Mouse (Mus musculus): ENCODE measurements around the gene 9630041A04Rik.

9630041A04Rik gene

DNA sequence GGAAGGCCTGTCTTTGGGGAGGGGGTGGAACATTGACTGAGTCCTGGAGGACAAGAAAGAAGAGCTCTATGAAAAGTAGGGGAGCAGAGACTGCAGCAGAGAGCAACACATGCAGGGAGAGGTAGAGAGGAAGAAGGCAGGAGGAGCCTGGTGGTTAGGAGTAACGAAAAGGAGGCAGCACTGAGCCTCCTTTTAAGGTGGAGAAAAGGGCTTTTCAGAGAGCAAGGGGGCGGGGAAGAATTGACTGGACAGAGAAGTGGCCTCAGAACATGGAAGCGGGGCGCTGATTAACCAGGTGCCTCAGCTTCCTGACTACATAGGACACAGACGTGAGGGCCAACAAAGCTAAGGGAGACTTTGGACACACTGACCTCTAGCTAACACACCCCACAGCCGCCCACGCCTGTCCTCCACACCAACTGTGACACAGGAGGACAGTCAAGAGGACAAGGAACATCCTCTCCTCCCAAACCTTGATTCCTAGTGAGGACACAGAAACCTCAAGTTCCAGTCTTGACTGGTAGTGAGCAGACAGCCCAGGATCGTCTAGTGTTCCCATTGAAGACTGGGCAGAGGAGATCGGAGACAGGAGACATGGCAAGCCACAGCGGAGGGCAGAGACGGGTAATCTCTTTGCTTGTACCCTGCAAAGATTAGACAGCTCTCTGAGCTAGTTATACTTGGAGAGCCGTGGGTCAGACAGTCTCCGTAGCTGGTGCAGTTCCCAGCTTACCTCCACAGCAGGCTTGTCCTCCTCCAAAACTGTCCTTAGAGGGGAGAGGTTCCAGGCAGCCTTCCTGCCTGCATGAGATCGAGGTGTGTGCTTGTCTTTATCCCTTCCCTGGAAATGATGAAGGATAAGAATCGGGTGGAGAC lies at the start of gene 9630041A04Rik:
9630041A04Rik (plus strand) TSS at position 246 of the 876 bp plus-strand sequence.
- in situ Hi-C loops (cut with MseI, MboI): no loop called here

DNA sequence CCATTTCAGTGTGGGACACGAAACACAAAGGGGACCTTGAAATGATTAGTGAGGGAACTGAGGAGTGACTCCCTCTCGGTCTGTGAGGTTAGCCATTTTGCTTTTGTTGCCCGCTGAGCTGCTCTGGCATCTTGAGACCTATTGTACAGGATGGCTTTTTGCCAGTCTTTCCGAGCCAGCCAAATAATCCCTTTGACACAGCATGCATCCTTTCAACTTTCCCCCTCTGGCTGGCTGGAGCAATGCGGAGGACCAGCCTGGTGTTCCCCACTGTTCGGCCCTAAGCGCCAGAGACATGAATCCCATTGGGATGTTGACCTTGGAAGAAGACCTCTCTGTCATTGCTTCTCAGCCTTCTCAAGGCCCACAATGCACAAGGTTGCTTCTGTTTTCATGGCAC lies 37.7 kb upstream of the 9630041A04Rik start:
- in situ Hi-C loops (cut with MseI, MboI): no loop called here

DNA sequence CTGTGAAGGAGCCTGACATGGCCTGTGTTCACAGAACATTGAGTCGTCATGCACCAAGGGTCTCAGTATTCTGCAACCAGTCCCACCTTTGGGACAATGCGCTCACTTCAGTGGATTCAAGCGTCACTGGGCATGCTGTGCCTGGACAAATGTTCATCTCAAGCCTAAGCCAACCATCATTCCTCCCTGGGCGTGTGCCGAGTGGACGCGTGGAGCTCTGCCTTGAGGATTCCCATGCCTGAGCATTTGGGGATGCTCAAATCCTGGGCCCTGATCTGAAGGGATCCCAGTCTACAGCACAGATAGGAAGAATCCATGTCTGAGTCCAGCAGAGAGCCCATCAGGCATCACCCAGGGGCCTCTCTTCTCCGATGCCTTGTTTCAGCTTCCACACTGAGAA lies 36.0 kb upstream of the 9630041A04Rik start:
- in situ Hi-C loops (cut with MseI, MboI): no loop called here

DNA sequence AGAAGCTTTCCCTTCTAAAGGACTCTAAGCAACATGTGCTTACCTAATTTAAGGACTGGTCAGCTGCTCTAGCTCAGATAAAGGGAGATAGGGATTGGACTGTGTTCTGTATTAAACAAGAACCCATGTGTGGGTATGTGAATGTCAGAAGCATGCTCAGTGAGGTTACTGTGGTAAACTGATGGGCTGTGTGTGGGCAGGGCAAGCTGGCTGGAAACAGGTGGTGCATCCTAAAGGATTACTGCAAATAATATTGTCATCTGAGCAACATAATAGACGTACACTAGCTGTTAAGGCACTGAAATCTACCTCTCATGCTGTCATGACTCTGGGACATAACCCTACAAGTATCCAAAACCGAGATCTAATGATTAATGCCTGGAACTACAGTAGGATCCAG lies 28.0 kb upstream of the 9630041A04Rik start:
- in situ Hi-C loops (cut with MseI, MboI): no loop called here

DNA sequence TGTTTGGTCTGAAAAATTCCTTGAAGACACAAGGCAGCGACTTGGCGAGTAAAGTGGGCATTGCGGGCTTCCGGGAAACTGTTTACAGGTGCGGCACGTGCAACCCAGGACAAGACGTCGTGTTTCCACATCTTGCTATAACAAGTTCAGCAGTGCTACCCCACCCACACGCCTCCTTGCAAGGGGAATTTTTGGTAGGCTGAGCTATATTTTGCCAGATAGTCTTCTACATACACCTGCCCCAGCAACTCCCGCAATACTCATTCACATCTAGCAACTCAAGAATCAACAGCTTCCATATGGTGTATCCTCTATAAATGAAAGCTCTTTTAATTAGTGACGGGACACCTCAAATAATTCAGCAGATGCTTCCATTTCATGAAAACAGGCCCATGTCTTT lies 20.5 kb upstream of the 9630041A04Rik start:
- in situ Hi-C loops (cut with MseI, MboI): no loop called here

DNA sequence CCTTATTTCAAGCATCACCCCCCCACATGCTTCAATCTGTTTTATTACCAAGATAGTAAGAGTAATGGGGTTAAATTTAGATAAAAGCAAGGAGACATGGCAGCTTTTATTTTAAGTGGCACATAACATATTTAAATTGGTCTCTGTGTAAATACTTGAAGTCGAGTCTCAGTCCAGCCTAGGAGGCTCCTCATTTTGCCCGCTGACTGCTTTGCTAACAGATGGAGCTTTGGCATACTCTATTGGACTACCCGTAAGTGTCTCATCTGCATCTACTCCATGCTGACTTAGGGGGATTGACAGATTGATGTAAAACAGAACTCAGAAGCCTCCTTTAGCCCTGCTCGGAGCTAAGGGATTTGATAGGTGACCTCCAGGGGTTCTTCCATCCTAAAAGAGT lies 17.7 kb upstream of the 9630041A04Rik start:
- in situ Hi-C loops (cut with MseI, MboI): no loop called here

DNA sequence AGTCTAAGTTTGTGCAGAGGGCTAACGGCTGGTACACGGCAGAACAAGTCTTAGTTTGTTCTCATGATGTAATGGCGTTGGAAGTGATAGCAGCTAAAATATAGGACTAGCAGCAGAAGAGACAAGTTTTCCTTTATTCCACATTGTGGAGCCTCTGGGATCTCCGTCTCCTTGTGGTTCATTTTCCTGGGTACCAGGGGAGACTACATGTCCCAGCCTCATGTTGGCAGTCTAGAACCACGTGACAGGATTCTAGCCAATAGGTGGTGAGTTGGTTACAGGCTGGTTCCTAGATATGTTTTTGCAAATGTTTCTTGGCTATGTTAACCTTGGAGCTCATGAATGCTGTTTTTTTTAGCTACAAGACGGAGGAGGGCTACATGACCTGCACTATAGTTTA lies 15.9 kb upstream of the 9630041A04Rik start:
- in situ Hi-C loops (cut with MseI, MboI): no loop called here

DNA sequence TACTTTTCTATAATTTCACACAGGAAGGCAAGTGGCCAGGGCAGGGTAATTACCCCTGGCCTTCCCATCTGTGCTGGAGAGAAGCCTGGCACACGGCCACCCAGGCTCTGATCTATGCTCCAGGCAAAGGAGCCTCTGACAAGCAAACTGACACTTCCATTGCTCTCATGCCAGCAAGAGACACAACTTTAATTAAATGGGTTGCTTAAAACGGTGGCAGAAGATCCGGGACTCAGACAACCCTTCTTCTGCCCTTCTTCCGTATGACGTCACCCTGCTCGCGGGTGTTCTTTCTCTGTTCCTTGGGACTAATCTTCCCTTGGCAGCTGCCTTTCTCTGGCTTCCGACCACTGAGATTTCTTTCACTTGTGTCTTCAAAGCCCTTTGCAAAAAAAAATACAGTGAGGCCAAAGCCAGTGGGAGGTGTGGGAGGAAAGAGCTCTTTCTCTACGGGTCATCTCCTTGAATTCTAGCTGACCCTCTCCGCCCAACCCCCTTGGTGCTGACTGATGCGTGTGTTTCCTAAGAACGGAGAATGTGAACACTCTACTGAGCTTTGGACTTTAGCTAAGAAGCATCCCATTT lies 932 bp downstream of the 9630041A04Rik start:
- in situ Hi-C loops (cut with MseI, MboI): no loop called here

DNA sequence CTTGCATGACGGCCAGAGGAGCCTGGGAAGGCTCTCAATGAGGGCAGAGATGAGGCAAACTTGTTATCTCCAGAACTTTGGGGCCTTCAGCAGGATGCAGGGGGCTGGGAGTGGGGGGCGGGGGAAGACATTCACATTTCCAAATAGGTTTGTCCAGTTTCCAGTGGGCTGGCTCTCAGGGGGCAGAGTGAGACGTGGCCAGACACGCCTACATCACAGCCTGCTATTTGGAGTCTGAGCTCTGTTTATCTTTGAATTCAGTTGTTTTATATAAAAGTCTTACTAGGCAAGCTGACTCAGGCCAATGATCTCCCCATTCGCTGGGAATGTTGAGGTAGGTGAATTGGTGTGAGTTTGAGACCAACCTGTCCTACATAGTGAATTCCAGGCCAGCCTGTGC lies 1.5 kb downstream of the 9630041A04Rik start:
- in situ Hi-C loops (cut with MseI, MboI): no loop called here

DNA sequence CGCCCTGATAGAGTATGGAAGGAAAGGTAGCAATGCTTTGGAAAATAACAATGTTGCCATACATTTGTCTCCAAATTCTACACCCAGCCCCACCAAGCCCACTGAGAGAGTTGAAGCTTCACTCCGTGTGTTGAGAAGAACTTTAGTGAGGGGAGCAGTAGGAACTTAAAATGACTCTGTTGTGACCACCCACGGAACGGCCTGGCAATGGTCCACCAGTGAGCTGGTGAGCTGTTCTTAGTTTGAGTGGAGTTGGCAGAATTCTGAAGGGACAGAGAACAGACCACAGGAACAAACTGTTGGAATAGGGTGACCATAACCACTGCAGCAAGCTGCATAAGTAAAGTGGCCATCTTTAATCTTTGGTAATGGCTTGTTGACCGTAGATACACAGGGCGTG lies 7.0 kb downstream of the 9630041A04Rik start:
- in situ Hi-C loops (cut with MseI, MboI): no loop called here

DNA sequence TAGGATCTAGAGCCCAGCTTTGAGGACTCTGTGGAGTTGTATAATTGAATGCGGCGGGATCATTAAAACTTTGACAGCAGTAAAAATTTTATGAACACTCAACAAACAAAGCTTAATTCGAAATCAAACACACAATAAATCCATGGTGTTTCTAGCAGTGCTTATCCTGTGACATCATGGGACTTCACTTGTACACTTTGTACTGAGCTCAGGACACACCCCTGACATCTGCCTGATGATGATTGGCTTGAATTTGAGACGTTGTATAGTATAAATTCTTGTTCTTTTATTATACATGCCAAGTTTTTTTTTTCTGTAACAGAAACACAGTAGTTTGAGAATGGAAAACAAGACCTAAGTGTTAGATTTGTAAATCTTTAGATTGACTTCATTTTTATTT lies 8.4 kb downstream of the 9630041A04Rik start:
- in situ Hi-C loops (cut with MseI, MboI): no loop called here

DNA sequence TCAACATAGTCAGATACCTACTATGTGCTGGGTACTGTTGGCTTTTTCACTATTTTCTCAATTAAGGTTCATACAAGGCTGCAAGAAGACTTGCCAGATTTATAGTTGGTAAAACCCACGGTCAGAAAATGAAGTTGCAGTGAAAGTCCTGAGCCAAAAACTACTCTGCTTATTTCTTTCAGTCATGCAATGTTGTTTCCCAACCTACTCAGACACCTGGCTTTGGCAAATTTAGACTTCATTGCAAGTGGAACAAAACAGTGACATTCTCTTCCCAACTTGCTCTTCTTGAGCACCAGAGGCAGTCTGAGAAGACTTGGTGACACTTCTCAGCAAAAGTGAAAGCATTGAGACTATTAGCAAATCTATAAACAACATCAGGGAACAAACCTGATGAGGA lies 13.7 kb downstream of the 9630041A04Rik start:
- in situ Hi-C loops (cut with MseI, MboI): no loop called here

DNA sequence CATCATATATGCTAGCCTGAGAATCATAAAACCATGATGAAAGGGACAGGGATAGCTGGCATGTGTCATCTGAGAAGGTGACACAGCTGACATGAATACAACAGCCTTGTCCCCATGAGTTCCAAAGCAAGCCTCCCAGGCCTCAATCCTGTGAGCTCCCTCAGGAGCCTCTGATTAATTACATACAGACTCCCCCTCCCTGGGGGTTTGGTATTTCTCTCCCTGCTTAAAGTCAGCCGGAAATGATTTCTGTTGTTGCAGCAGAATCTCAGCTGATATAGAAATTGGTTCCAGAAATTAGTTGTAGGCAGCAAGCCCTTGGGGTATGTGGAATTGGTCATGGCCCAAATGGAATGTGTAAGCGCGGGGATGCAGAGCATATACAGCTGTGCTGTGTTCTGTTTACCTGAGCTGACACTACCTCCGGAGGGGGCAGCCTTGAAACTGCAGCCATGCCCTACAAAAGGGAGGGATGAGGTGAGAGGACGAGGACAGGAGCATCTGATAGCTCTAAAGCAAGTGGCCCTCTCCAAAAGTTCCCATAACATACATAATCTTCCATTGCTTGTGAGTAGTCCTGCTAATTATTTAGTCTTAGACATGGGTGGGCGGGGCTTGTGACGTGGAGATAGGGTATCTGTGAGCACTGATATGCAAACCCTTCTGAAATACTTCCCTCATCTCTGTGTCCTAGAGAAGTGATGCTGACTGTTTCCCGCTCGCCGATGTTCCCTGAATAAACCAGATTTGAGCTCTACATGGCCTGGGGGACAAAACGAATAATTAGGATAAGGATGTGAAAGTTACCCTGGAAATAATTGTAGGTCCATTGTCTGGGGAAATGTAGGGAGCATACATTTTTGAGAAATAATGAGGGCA lies 15.7 kb downstream of the 9630041A04Rik start:
- in situ Hi-C loops (cut with MseI, MboI): no loop called here

DNA sequence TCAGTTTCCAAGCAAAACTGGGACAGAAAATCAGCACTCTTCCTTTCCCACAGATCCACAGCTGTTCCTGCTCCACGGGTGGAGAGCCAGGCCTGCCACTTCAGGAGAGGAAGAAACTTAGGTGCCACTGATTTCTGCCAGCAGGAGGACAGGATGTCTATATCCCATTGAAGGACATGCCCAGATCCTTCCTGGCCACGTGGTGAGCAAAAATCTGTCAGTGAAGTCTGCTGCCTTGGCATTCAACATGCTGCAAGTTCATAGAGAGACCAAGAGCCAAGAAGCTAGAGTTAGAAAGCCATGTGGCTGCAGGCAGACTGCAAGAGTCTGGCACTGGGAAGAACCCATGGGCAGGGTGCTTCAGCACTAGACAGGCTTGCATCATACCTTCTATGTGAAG lies 21.7 kb downstream of the 9630041A04Rik start:
- in situ Hi-C loops (cut with MseI, MboI): no loop called here

DNA sequence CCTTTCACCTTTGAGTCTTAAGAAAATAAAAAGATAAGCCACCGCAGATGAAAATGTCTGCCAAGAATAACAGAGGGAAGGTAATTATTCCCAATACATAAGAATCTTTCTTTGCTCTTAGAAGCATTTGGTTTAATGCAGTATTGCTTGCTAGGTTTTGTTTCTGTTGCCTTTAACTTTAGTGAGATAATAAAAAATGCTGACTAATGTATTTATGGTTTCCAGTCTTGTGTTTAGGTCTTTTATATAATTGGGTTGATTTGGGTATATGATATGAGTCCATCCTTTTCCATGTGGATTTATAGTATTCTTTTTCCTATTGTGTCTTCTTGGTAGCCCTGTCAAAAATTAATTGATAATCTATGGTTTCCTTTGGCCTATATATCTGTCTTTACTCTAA lies 36.2 kb downstream of the 9630041A04Rik start:
- in situ Hi-C loops (cut with MseI, MboI): no loop called here

DNA sequence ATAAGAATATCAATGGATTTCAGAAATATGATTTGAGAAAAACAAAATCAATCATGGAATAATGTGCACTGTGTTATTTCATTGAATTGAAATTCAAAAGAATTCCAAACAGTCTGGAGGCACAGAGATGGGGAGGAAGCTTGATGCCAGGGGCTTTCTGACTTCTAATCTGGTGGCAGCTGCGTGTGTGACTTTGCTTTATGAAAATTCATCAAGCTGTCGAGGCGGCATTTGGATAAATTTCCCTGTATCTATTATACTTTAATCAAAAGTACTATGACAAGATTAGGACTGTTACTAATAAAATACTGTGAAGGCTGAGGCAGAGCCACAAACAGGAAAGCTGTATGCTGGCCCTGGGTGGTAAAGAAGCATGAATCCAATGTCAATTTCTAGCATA lies 41.8 kb downstream of the 9630041A04Rik start:
- in situ Hi-C loops (cut with MseI, MboI): no loop called here

DNA sequence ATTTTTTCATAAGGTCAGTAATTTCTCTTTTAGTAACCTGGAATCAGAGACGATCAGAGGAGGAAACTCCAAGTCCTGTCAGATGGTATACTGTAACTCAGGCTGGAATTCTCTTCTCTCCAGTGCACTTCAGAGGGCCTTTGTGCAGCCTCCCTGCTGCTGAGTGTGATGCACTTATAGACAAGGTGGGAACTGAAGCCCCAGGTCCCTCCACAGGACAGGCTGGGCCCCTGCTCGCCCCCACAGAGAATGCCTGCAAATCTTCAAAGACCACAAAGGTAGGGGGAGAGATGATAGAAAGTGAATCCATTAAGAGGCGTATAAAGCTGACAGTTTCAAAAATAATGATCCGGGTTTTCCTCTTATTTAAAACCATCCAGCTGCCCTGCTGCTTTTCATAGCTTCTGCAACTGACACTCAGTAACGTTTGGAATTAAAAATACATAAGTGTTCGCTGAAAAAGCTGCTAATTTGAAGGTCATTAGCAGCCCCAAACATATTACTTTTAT lies 46.2 kb downstream of the 9630041A04Rik start:
- in situ Hi-C loops (cut with MseI, MboI): no loop called here

DNA sequence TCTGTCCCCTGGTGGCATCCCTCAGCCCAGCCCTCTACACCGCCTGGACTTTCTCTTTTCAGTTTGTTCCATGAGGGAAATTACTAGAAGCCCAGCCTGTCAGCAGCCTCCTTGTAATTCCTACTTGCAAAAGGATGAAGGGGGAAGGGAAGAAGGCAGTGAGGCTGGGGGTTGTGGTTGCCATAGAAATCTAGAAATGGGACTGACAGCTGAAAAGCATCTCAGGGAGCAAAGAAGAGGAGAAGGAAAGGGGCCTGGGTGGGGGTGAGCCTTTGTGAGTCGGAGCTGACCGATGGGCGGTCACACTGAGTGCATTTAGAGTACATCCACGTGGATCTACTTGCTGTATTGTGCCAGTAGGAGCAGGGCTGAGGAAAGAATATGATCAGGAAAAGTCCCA lies 47.2 kb downstream of the 9630041A04Rik start:
- in situ Hi-C loops (cut with MseI, MboI): no loop called here

DNA sequence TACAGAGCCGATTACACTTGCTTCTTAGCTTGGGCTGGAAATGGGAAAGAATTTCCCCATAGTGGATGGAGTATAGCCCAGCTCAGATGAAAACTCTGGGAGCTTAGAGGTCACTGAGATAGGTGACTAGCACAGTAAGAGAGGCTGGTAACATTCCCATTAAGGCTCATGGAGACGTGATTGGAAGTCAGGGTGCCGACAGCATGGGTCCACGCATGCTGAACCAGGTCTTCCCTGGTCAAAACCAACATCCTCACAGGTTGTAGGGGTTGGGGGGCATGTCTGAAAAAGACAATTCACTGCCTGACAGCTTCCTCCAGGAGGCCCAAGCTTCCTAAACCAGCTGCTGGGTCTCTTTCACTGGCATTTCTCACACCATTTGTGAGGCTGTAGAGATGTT lies 47.9 kb downstream of the 9630041A04Rik start:
- in situ Hi-C loops (cut with MseI, MboI): no loop called here

DNA sequence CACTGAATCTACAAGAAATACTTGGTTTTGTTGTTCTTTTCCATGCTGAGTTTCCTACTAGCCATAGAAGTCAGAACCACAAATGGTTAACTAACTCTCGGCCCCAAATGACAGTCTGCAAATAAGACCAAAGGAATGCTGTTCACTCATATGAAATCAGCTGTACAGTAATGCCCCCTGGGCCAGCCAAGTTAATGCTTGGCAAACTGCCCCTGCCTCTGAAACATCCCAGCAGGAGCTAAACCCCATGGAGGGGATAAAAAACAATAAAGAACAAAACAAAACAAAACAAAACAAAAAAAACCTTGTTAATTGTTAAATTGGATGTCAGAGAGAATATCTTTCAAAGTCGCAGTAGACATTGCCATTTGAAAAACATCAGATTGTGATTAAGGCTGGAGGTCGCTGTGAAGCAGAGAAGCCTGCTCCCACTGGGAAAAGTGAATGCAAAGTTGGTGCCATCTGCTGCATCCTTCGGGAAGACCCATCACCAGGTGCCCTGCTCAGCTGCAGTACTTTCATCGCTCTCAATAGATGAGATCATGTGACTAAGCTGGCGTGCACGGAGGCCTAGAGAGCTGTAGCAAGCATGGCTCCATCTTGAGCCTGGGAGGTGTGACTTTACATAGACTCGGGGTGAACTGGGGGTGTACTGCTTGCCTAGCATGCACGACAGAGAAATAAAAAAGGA lies 49.7 kb downstream of the 9630041A04Rik start:
- in situ Hi-C loops (cut with MseI, MboI): no loop called here

DNA sequence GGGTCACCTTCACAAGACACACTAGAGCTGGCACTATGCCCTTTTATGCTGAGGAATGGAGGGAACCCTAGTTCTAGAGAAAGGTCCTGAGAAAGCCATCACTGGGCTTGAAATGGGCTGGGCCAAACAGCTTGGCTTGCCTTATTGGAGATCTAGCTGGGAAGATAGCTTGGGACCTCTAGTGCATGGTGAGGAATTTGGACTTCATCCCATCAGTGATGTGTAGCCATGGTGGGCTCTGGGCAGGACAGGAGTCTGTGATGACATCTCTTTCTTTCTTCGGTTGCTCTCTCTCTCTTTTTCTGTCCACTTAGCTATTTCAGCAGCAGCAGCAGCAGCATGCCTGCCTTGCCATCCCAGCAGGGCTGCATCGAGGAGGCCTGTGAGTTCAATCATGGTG lies 53.4 kb downstream of the 9630041A04Rik start:
- in situ Hi-C loops (cut with MseI, MboI): no loop called here

DNA sequence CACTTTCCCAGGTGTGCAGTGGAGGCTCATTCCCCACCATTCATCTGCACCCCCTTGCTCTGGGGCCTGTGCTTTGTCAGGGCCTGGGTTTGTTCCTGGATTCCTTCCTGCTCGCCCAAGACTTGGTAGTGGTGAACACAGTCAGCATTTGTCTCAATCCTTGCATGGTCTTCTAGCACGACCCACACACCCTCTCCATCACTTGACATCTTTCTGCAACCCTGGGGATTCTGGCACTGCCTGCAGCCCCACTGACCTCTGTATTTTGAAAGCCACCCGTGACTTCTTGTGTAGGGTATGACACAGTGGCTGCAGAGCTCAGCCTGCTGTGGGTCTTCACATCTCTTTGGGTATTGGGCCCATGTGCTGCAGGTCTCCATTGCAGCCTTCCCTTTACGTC lies 57.1 kb downstream of the 9630041A04Rik start:
- in situ Hi-C loops (cut with MseI, MboI): no loop called here
